Mouse (Mus musculus) erythroblast, adult 5-6 weeks (primary cell): ENCODE measurements around the gene Sap25. TPM values are rescaled to one million over a fixed set of nuclear protein-coding genes. Genes with fewer than 3 reads are reported as not detected.

ENCODE experiments used
- ATAC-seq: replicated peaks from 2 replicates; pipeline ENCODE4 v1.8.0; 2016; ENCODE audit warnings: moderate number of reproducible peaks, mild to moderate bottlenecking, moderate TSS enrichment, inconsistent platforms; ENCODE audit not compliant: poor library complexity, low FRiP score, severe bottlenecking
- total RNA-seq, 2 experiments: library from RNA; stranded (forward) in 1 of 2; stranded (reverse) in 1 of 2; fragments of 150-400 nt in 1 of 2; fragments of 200-764, 138-1000 nt in 1 of 2; gene quantifications; 2 replicates each; pipeline versions ENCODE4 v1.2.3 to v1.2.4; 2015 to 2017; ENCODE audit warnings: low replicate concordance in 2 of 2

Sap25 gene
- total RNA-seq, 2 experiments from 2014 or later: 4.8 to 11.0 TPM

GRCm38 (mm10) chr5:137689974-137690373, 48.8 kb downstream of the Sap25 start:
- ATAC-seq: no peak

DNA sequence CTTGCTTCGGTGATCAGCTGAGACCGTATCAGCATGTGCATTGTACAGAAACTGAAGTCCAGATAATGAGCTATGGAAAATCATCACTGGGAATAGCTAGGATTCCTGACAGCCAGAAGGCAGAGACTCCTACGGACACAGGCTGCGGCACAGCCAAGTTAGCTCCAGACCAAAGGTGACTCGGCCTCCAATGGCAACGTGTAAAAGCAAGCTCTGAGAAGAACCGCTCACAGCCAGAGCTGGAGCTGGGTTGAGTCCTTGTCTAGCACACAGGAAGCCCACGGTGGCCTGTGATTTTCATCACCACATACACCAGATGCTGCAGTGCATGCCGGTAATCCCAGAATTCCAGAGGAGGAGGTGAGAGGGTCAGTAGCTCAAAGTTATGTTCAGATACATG, 49.4 kb downstream of the Sap25 start:
- no peak for ATAC-seq

GRCm38 (mm10) chr5:137691881-137692280, 50.7 kb downstream of the Sap25 start:
- no peak for ATAC-seq

Other genes with a start within 250 kb of the Sap25 start
- gene Zan, start 164.3 kb upstream of the Sap25 start, total RNA-seq (2015; ENCODE audit: low replicate concordance): not detected in 2 replicates
- gene Zan, start 164.3 kb upstream of the Sap25 start, total RNA-seq (2017; ENCODE audit: low replicate concordance): not detected in 2 replicates
- 9.0 TPM in 1 of 2 replicates, not detected in the other for gene Pop7, start 138.8 kb upstream of the Sap25 start, total RNA-seq (2015; ENCODE audit: low replicate concordance)
- gene Pop7, start 138.8 kb upstream of the Sap25 start, total RNA-seq (2017; ENCODE audit: low replicate concordance): 4.4 and 7.2 TPM in 2 replicates
- gene Gigyf1, start 122.8 kb upstream of the Sap25 start, total RNA-seq (2015; ENCODE audit: low replicate concordance): 5.6 and 6.1 TPM in 2 replicates
- 5.3 and 8.4 TPM in 2 replicates for gene Gigyf1, start 122.8 kb upstream of the Sap25 start, total RNA-seq (2017; ENCODE audit: low replicate concordance)
- not detected in 2 replicates for gene Epo, start 108.1 kb upstream of the Sap25 start, total RNA-seq (2015; ENCODE audit: low replicate concordance)
- gene Epo, start 108.1 kb upstream of the Sap25 start, total RNA-seq (2017; ENCODE audit: low replicate concordance): not detected in 2 replicates
- gene Gnb2, start 107.8 kb upstream of the Sap25 start, total RNA-seq (2015; ENCODE audit: low replicate concordance): 77.0 and 113 TPM in 2 replicates
- 94.2 and 96.3 TPM in 2 replicates for gene Gnb2, start 107.8 kb upstream of the Sap25 start, total RNA-seq (2017; ENCODE audit: low replicate concordance)
- not detected in 2 replicates for gene Actl6b, start 87.8 kb upstream of the Sap25 start, total RNA-seq (2015; ENCODE audit: low replicate concordance)
- gene Actl6b, start 87.8 kb upstream of the Sap25 start, total RNA-seq (2017; ENCODE audit: low replicate concordance): not detected in 2 replicates
- 11.9 and 16.5 TPM in 2 replicates for gene Tfr2, start 71.5 kb upstream of the Sap25 start, total RNA-seq (2015; ENCODE audit: low replicate concordance)
- gene Tfr2, start 71.5 kb upstream of the Sap25 start, total RNA-seq (2017; ENCODE audit: low replicate concordance): 11.8 and 13.7 TPM in 2 replicates
- gene Mospd3, start 40.3 kb upstream of the Sap25 start, total RNA-seq (2015; ENCODE audit: low replicate concordance): 18.6 and 37.2 TPM in 2 replicates
- 0.43 TPM in 1 of 2 replicates, not detected in the other for gene Mospd3, start 40.3 kb upstream of the Sap25 start, total RNA-seq (2017; ENCODE audit: low replicate concordance)
- not detected in 2 replicates for gene Pcolce, start 27.6 kb upstream of the Sap25 start, total RNA-seq (2015; ENCODE audit: low replicate concordance)
- gene Pcolce, start 27.6 kb upstream of the Sap25 start, total RNA-seq (2017; ENCODE audit: low replicate concordance): not detected in 2 replicates
- not detected in 2 replicates for gene Fbxo24, start 12.3 kb upstream of the Sap25 start, total RNA-seq (2015; ENCODE audit: low replicate concordance)
- not detected in 2 replicates for gene Fbxo24, start 12.3 kb upstream of the Sap25 start, total RNA-seq (2017; ENCODE audit: low replicate concordance)
- gene Lrch4, start 12.2 kb upstream of the Sap25 start, total RNA-seq (2015; ENCODE audit: low replicate concordance): 9.0 and 27.2 TPM in 2 replicates
- 10.6 and 13.9 TPM in 2 replicates for gene Lrch4, start 12.2 kb upstream of the Sap25 start, total RNA-seq (2017; ENCODE audit: low replicate concordance)
- 1.9 and 6.3 TPM in 2 replicates for gene Gm20605, start 12.2 kb upstream of the Sap25 start, total RNA-seq (2015; ENCODE audit: low replicate concordance)
- 0.94 and 4.7 TPM in 2 replicates for gene Gm20605, start 12.2 kb upstream of the Sap25 start, total RNA-seq (2017; ENCODE audit: low replicate concordance)
- gene Irs3, start 4.4 kb downstream of the Sap25 start, total RNA-seq (2015; ENCODE audit: low replicate concordance): not detected in 2 replicates
- gene Irs3, start 4.4 kb downstream of the Sap25 start, total RNA-seq (2017; ENCODE audit: low replicate concordance): not detected in 2 replicates
- 9.6 and 12.1 TPM in 2 replicates for gene Agfg2, start 43.4 kb downstream of the Sap25 start, total RNA-seq (2015; ENCODE audit: low replicate concordance)
- gene Agfg2, start 43.4 kb downstream of the Sap25 start, total RNA-seq (2017; ENCODE audit: low replicate concordance): 20.5 and 24.5 TPM in 2 replicates
- gene Nyap1, start 100.3 kb downstream of the Sap25 start, total RNA-seq (2015; ENCODE audit: low replicate concordance): 0.38 TPM in 1 of 2 replicates, not detected in the other
- 0.84 and 1.4 TPM in 2 replicates for gene Nyap1, start 100.3 kb downstream of the Sap25 start, total RNA-seq (2017; ENCODE audit: low replicate concordance)
- 24.5 and 44.6 TPM in 2 replicates for gene Tsc22d4, start 104.4 kb downstream of the Sap25 start, total RNA-seq (2015; ENCODE audit: low replicate concordance)
- 69.5 and 76.3 TPM in 2 replicates for gene Tsc22d4, start 104.4 kb downstream of the Sap25 start, total RNA-seq (2017; ENCODE audit: low replicate concordance)
- gene Ppp1r35, start 137.5 kb downstream of the Sap25 start, total RNA-seq (2015; ENCODE audit: low replicate concordance): 6.5 and 24.2 TPM in 2 replicates
- 6.4 and 12.0 TPM in 2 replicates for gene Ppp1r35, start 137.5 kb downstream of the Sap25 start, total RNA-seq (2017; ENCODE audit: low replicate concordance)
- 7.7 and 11.7 TPM in 2 replicates for gene Mepce, start 146.3 kb downstream of the Sap25 start, total RNA-seq (2015; ENCODE audit: low replicate concordance)
- gene Mepce, start 146.3 kb downstream of the Sap25 start, total RNA-seq (2017; ENCODE audit: low replicate concordance): 4.8 and 14.4 TPM in 2 replicates
- gene Zcwpw1, start 146.5 kb downstream of the Sap25 start, total RNA-seq (2015; ENCODE audit: low replicate concordance): 1.7 and 9.2 TPM in 2 replicates
- gene Zcwpw1, start 146.5 kb downstream of the Sap25 start, total RNA-seq (2017; ENCODE audit: low replicate concordance): 5.5 and 6.1 TPM in 2 replicates
- gene Pilra, start 194.9 kb downstream of the Sap25 start, total RNA-seq (2015; ENCODE audit: low replicate concordance): 18.0 and 45.2 TPM in 2 replicates
- gene Pilra, start 194.9 kb downstream of the Sap25 start, total RNA-seq (2017; ENCODE audit: low replicate concordance): 13.0 and 21.6 TPM in 2 replicates
- 33.9 and 54.4 TPM in 2 replicates for gene Pilrb1, start 216.8 kb downstream of the Sap25 start, total RNA-seq (2015; ENCODE audit: low replicate concordance)
- 17.3 and 18.4 TPM in 2 replicates for gene Pilrb1, start 216.8 kb downstream of the Sap25 start, total RNA-seq (2017; ENCODE audit: low replicate concordance)
- gene Pilrb2, start 230.5 kb downstream of the Sap25 start, total RNA-seq (2015; ENCODE audit: low replicate concordance): 45.1 and 49.0 TPM in 2 replicates
- gene Pilrb2, start 230.5 kb downstream of the Sap25 start, total RNA-seq (2017; ENCODE audit: low replicate concordance): 12.4 and 30.1 TPM in 2 replicates